Mouse (Mus musculus) T-helper 17 cell (primary cell): ENCODE data around the gene Fbxw10.

Source experiments
- in situ Hi-C, 2 experiments: fragments of 300-600 bp; cut with MboI, MseI; formaldehyde crosslinking; loops; 1 replicate in 1 of 2; 2 replicates in 1 of 2; pipeline ENCODE4 v1.15.1; 2025; ENCODE audit warnings: high pct_unique_total_duplicates in 2 of 2

The Fbxw10 gene

GRCm38 (mm10) chr11:62901699-62902323 is 54.9 kb downstream of the Fbxw10 start:
- in situ Hi-C loops, result no loop called here

- in situ Hi-C loops, result no loop called here
Observed at GRCm38 (mm10) chr11:62903871-62904495, 57.1 kb downstream of the Fbxw10 start.

GRCm38 (mm10) chr11:62909720-62910306 is 62.9 kb downstream of the Fbxw10 start:
- in situ Hi-C loops, result no loop called here

DNA sequence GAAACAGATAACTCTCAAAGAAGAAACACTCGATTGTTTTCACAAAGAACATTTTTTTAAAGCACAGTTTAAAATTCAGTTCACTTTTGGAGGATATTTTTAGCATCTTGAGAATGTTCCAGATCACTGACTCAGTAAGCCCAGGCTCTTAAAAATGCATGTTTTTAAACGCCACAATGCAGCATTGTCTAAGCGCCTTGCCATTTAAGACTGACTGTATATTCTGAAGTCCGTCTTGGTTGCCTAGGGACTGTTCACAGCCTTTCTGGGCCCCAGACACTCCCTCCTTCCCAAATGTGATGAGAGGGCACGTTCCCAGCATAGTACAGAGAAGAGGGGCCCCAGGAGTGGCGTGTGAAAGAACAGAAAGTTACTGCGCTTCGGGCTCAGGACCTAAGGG is 64.5 kb downstream of the Fbxw10 start:
- in situ Hi-C loops, result no loop called here

DNA sequence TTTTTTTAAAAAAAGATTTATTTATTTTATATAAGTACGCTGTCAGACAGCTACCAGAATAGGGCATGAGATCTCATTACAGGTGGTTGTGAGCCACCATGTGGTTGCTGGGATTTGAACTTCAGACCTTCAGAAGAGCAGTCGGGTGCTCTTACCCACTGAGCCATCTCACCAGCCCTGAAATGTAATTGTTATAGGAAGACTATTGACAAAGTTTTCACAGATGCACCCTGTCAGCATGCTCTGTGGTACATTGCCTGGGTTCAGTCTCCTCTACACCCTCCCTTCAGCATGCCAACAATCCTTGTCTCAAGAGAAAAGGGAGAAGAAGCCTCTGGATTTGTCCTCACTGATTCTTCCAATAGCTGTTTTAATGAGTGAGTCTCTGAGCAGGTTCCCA is 66.3 kb downstream of the Fbxw10 start:
- in situ Hi-C loops, result no loop called here

DNA sequence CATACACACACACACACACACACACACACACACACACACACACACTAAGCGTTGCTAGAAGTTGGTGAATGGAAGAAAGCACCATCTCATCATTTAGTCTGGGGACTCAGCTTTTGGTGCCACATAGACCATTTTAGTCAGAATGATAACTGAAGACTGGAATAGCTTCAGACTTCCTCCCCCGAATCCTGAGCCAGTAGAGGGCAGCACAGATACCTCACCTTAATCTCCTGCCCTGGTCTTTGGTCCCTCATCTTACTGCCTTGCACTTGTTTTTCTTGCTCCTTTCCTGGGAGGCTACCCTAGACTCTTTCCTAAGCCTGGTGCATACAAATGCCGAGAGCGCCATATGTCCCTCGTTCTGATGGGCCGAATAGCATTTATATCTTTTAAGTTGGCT is 67.7 kb downstream of the Fbxw10 start:
- in situ Hi-C loops, result no loop called here

DNA sequence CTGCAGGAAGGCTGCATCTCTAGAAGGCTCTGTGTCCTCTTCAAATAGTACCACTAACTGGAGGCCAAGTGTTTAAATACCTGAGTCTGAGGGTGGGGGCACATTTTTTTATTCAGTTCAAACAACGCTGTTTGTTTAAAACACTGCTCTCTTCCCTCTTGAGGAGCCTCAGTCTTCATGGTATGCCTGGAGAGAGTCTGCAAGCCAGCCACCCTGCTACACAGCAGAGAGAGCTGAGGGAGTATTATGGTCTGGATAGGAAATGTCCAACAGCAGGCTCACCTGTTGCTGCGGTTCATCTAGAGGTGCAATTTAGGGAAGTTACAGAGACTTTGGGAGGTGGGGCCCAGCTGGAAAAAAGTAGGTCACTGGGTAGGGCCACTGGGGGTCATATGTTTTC is 68.6 kb downstream of the Fbxw10 start:
- in situ Hi-C loops, result loop anchor here (5.0 kb wide), 2 partner anchors 217 to 227 kb away; no protein-coding TSS in a partner anchor

- in situ Hi-C loops, result loop anchor here (5.0 kb wide), 2 partner anchors 216 to 226 kb away; no protein-coding TSS in a partner anchor
Observed at GRCm38 (mm10) chr11:62916765-62917164, 69.9 kb downstream of the Fbxw10 start.

DNA sequence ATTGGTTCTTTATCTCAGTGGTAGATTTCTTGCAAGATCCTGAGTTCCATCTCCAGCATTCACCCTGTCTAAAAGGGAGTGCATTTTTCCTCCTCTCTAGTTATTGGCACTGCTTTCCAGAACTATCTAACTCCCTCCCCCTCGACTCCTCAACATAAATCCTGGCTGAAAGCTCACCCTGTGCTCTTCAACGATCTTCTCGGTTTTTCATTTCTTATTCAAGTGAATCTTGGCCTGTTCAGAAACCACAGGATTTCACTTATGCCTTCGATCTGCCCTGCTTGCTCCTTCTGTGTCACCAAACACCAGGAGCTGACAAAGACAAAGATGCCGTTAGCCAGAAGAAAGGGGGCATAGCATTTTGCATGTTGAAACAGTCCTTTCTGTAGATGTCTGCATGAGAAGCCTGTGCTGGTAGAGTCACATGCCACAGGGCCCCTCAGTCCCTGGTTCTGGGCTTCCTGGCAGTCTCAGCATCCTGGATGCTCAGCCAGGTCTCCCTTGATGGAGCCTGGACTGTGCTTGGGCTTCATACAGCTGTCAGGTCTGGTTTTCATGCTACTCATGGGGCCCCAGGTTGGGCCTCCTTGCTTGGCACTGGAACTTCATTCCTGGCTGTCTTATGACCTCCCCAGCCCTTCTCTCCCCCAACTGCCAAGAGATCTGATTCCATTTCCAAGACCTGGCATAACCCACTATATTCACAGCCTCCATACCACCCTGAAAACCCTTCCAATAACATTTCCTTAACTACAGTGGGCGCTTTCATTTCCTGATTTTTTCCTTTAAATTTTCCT is 73.3 kb downstream of the Fbxw10 start:
- in situ Hi-C loops, result loop anchor here (5.0 kb wide), 2 partner anchors 212 to 222 kb away; no protein-coding TSS in a partner anchor

GRCm38 (mm10) chr11:62920743-62921050 is 73.8 kb downstream of the Fbxw10 start:
- in situ Hi-C loops, result no loop called here

DNA sequence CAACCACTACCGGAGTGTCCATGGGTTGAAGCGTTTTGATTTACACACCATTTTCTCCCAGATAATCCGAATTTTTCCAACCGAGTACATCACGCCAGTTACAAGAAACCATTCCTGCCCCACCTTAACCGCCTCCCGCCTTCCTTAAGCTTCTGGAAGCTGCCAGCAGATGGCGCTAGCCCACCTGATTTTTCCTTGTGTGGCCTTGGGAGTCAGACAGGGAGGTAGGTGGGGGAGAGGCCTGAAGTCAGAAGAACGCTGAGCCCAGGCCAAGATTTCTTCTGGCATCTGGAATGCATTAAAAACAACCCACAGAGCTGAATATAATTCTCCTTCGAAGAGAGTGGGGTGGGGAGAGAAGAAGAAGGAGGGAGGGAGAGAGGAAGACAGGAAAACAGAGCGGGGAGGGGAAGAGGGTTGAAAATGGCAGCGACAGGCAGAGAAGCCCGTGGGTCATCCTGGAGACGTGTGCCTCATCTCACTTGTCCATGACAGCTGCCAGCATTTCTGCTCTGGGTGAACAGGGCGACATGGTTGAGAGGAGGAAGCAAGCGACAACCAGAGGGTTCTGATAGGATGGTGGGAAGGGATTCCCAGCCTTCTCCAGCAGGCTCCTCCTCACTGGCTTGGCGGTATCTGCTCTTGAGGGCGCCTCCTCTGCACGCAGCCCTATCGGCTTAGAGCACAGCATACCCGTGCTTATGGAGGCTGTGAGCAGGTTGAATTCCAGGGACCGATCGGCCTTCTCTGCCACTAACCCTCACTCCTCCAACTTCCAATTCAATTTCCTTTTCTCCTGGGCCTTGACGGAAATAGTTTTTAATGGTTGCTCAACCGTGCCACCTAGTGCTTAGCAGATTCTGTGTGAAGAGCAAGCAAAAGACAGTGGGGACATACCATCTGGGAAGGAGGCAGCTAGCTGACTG is 74.4 kb downstream of the Fbxw10 start:
- in situ Hi-C loops, result no loop called here

DNA sequence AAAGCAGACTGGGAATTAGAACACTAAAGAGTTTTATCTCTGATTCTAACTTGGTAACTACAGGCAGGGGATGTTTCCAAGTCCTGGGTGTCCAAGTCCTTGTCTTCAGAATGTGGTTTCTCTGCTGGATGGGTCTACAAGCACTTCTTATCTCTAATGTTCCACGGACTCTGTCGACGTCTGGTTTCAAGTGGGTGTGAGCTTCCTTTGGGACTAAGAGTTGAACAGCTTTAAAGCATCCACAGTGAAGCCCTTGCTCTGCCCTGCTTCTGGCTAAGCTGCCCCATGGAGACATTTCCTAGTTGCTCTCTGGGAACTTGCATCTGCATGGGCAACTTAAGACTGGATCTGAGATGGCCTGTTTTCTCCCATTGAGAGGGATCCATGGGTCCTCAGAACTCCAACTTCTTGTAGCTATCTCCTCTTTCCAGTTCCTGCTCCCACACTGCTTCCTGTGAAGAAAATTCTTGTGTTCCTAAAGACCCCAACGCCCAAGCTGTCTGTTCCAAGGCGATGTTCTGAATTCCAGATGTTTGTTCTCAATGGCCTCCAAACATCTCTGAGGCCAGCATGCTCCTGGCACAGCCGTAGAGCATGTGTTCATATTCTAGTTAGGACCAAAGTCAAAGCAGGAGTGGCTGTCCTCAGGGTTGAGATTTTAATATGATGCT is 77.4 kb downstream of the Fbxw10 start:
- in situ Hi-C loops, result no loop called here
